In the genomic region with DNA sequence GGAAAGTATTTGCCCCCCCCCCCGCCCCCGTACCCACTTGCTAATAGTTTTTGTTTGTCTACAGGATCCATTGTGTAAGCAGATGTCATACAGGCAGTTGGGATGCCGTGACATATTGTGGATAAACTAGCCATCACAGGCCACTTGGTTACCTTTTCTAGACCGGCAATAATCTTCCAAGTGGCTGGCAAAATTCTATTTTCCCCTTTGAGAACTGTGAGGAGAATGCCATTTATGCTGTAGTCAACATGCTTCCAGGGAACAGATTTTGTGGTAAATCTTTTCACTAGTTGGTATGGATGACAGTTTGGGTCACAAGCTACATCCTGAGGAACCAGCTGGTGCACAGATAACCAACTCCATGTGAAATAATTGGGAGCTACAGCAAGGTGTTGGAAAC, we compare ENCODE assay signal across 19 mouse cellular contexts.
DNase-seq lines count a peak whose midpoint lies in the region; ATAC-seq lines count a peak whose summit lies in the region.
"Had no signal": no experiment of that assay in that cellular context is flagged by ENCODE, and none has a peak within 500 bp of the region (broad histone marks: within the 10 kb centered on the region; RNA-seq: fewer than 3 reads in every experiment).

No protein-coding gene starts in this region.

- no peaks in the 10 kb centered on the region for H3K9me3 ChIP-seq in midbrain, embryonic 10.5 days (replicated peaks)
- no peaks in the 10 kb centered on the region for H3K9me3 ChIP-seq in midbrain, embryonic 15.5 days
- no peaks in the 10 kb centered on the region for H3K9me3 ChIP-seq in forebrain, embryonic 13.5 days (replicated peaks)
- H3K9me3 ChIP-seq in heart, embryonic 12.5 days (replicated peaks): no peaks in the 10 kb centered on the region
- H3K9me3 ChIP-seq: heart, embryonic 13.5 days had no signal

- H3K36me3 ChIP-seq in midbrain, embryonic 10.5 days: no peaks in the 10 kb centered on the region
- no peaks in the 10 kb centered on the region for H3K36me3 ChIP-seq in midbrain, embryonic 15.5 days (replicated peaks)
- H3K36me3 ChIP-seq in forebrain, embryonic 13.5 days (ENCODE audit: poor library complexity, severe bottlenecking): no peaks in the 10 kb centered on the region
- H3K36me3 ChIP-seq in heart, embryonic 12.5 days: no peaks in the 10 kb centered on the region
- H3K36me3 ChIP-seq: heart, embryonic 13.5 days had no signal

- no peaks in the 10 kb centered on the region for H3K27me3 ChIP-seq in midbrain, embryonic 10.5 days (ENCODE audit: low read depth, poor library complexity, severe bottlenecking)
- H3K27me3 ChIP-seq in midbrain, embryonic 15.5 days (replicated peaks): no peaks in the 10 kb centered on the region
- no peaks in the 10 kb centered on the region for H3K27me3 ChIP-seq in forebrain, embryonic 13.5 days
- no peaks in the 10 kb centered on the region for H3K27me3 ChIP-seq in heart, embryonic 12.5 days (replicated peaks)
- H3K27me3 ChIP-seq: heart, embryonic 13.5 days had no signal

- H3K27ac ChIP-seq in midbrain, embryonic 10.5 days (replicated peaks): peak overlapping the region; percentile 58; the same call in 1 of the 2 replicates
- H3K27ac ChIP-seq in midbrain, embryonic 15.5 days: no peak overlapping the region
- peak overlapping the region; percentile 80 for H3K27ac ChIP-seq in forebrain, embryonic 13.5 days
- no peak overlapping the region for H3K27ac ChIP-seq in heart, embryonic 12.5 days (ENCODE audit: poor library complexity, severe bottlenecking)
- H3K27ac ChIP-seq: gastrocnemius, adult 2 months; heart, embryonic 13.5 days had no signal

- H3K9ac ChIP-seq in midbrain, embryonic 15.5 days: no peak overlapping the region
- no peak overlapping the region for H3K9ac ChIP-seq in forebrain, embryonic 13.5 days
- H3K9ac ChIP-seq in heart, embryonic 12.5 days: no peak overlapping the region
- H3K9ac ChIP-seq: heart, embryonic 13.5 days had no signal

- 86% methylated on average over 4 of the region's 4 CpGs for WGBS in midbrain, embryonic 10.5 days
- 48% methylated on average over 4 of the region's 4 CpGs for WGBS in midbrain, embryonic 15.5 days
- WGBS in forebrain, embryonic 13.5 days: 38% methylated on average over 4 of the region's 4 CpGs
- WGBS in heart, embryonic 12.5 days: 80% methylated on average over 4 of the region's 4 CpGs

- no peak overlapping the region for H3K4me2 ChIP-seq in midbrain, embryonic 15.5 days
- no peak overlapping the region for H3K4me2 ChIP-seq in forebrain, embryonic 13.5 days
- H3K4me2 ChIP-seq in heart, embryonic 12.5 days: no peak overlapping the region
- H3K4me2 ChIP-seq: heart, embryonic 13.5 days; liver, embryonic 11.5 days had no signal

- ATAC-seq in midbrain, embryonic 15.5 days (replicated peaks): no peak
- ATAC-seq in forebrain, embryonic 13.5 days: peak; percentile 37
- ATAC-seq in heart, embryonic 12.5 days (ENCODE audit: insufficient number of reproducible peaks, low FRiP score): no peak
- ATAC-seq: Patski had no signal

- DNase-seq in cerebellum, postnatal 10 days: peak; percentile 34 to 36
- no peak for DNase-seq in cerebellum, postnatal 4 days (ENCODE audit: low spot score in 2 of 2)
- DNase-seq in midbrain, embryonic 10.5 days (ENCODE audit: low spot score): no peak
- DNase-seq in mesoderm, embryonic 11.5 days (ENCODE audit: low read depth, low spot score): peak; percentile 6
- no peak for DNase-seq in thymus, postnatal 10 days (ENCODE audit: low spot score in 2 of 2)
- DNase-seq: adrenal gland, adult 8-10 months; cerebellum, postnatal 25 days; gastrocnemius, adult 2 months; heart, adult 11 months; kidney, adult 8-10 months; kidney, postnatal 36 days; lung, adult 18-20 months had no signal

- H3K4me1 ChIP-seq in midbrain, embryonic 10.5 days: peaks cover 12% of the 10 kb centered on the region
- H3K4me1 ChIP-seq in midbrain, embryonic 15.5 days: peaks cover 6% of the 10 kb centered on the region
- peaks cover 20% of the 10 kb centered on the region for H3K4me1 ChIP-seq in forebrain, embryonic 13.5 days
- H3K4me1 ChIP-seq in heart, embryonic 12.5 days (replicated peaks): no peaks in the 10 kb centered on the region
- H3K4me1 ChIP-seq: heart, embryonic 13.5 days; megakaryocyte, embryonic 14.5 days had no signal

- H3K4me3 ChIP-seq in midbrain, embryonic 10.5 days: no peak overlapping the region
- no peak overlapping the region for H3K4me3 ChIP-seq in midbrain, embryonic 15.5 days
- no peak overlapping the region for H3K4me3 ChIP-seq in forebrain, embryonic 13.5 days
- H3K4me3 ChIP-seq in heart, embryonic 12.5 days: no peak overlapping the region
- H3K4me3 ChIP-seq: gastrocnemius, adult 2 months; heart, embryonic 13.5 days; megakaryocyte, embryonic 14.5 days had no signal

Comparison
In these comparisons a context has a peak if more than half of its experiments do, and no peak if none do; other contexts are left out.
1. DNase-seq: peak in cerebellum, postnatal 10 days (2 of 2) and mesoderm, embryonic 11.5 days (single experiment); none in cerebellum, postnatal 4 days (0 of 2), midbrain, embryonic 10.5 days (single experiment) and thymus, postnatal 10 days (0 of 2).
2. H3K27ac ChIP-seq: peak in midbrain, embryonic 10.5 days (single experiment) and forebrain, embryonic 13.5 days (single experiment); none in midbrain, embryonic 15.5 days (single experiment) and heart, embryonic 12.5 days (single experiment).